Mouse (Mus musculus) intestine, postnatal 0 days (tissue): ENCODE measurements around the gene Hnf1a. TPM values are rescaled to one million over a fixed set of nuclear protein-coding genes. Genes with fewer than 3 reads are reported as not detected.

Experiments used
- ATAC-seq: fragments of 200-750 bp; cut with Nextera tagmentation; 2 replicates; pipeline ENCODE4 v1.8.0; 2017; ENCODE audit warnings: mild to moderate bottlenecking, moderate TSS enrichment, moderate library complexity
- H3K27ac ChIP-seq: fragments of 300-500 bp; sonication (generic); 2 replicates; pipeline ENCODE4 v1.5.1; 2014; ENCODE audit warnings: mild to moderate bottlenecking, low read depth, low read length, moderate library complexity
- H3K27me3 ChIP-seq: fragments of 300-500 bp; sonication (generic); replicated peaks from 2 replicates; pipeline ENCODE4 v1.6.1; 2014; ENCODE audit warnings: low read length, mixed read lengths; ENCODE audit not compliant: control insufficient read depth, insufficient read depth
- H3K36me3 ChIP-seq: fragments of 300-500 bp; sonication (generic); 2 replicates; pipeline ENCODE4 v1.6.1; 2014; ENCODE audit warnings: mild to moderate bottlenecking, moderate library complexity; ENCODE audit not compliant: control insufficient read depth, insufficient read depth
- H3K4me1 ChIP-seq: fragments of 300-500 bp; sonication (generic); replicated peaks from 2 replicates; pipeline ENCODE4 v1.6.1; 2014; ENCODE audit warnings: antibody characterized with exemption, low read length, mixed read lengths; ENCODE audit not compliant: control insufficient read depth, insufficient read depth
- H3K4me2 ChIP-seq: fragments of 300-500 bp; sonication (generic); replicated peaks from 2 replicates; pipeline ENCODE4 v1.6.1; 2014; ENCODE audit warnings: low read depth, mild to moderate bottlenecking, moderate library complexity
- H3K4me3 ChIP-seq: fragments of 300-500 bp; sonication (generic); 2 replicates; pipeline ENCODE4 v1.5.1; 2014; ENCODE audit warnings: low read depth, low read length
- H3K9ac ChIP-seq: fragments of 300-500 bp; sonication (generic); 2 replicates; pipeline ENCODE4 v1.6.1; 2014; ENCODE audit warnings: mild to moderate bottlenecking, low read depth, low read length
- H3K9me3 ChIP-seq: fragments of 300-500 bp; sonication (generic); 2 replicates; pipeline ENCODE4 v1.6.1; 2016; ENCODE audit warnings: mixed run types; ENCODE audit not compliant: control insufficient read depth
- CTCF ChIP-seq: sonication (generic); IDR thresholded peaks from 2 replicates; pipeline ENCODE4 v1.5.1; 2016; ENCODE audit warnings: low read depth, mild to moderate bottlenecking, control low read depth, antibody characterized with exemption, moderate library complexity
- WGBS: fragments of 180-500 bp; shearing (Covaris S2); extraction: QIAGEN DNeasy Blood & Tissue Kit; methylation state at CpG from one replicate; pipeline ENCODE4 v1.1.7; 2014; 5-methylcytosine and 5-hydroxymethylcytosine counted together
- polyA plus RNA-seq: library from polyadenylated mRNA; unstranded; fragments of >200 nt; fragmentation: Nextera tagmentation; extraction: Ambion mirVana; gene quantifications from 2 replicates; pipeline ENCODE4 v1.2.1, GENCODE M21; 2015

The Hnf1a gene
- 15.9 and 16.1 TPM in 2 replicates for polyA plus RNA-seq

DNA sequence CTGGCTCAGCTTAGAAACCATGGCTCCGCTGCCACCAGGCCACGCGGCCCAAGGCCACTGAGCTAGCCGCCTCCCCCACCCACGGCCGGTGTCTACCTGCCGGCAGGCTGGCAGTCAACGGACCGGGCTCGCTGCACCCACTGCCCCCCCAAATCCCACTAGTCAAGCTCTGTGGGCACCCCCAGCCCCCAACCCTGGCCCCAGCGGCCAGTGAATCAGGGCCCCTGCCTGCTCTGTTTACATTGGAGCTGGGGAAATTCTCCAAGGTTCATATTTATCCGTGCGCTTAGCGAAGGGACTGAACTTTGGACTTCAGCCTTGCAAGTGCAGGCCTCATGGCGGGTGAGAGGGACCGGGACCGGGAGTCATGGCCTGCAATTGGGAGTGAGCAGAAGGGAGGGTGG, at the start of gene Hnf1a:
Gene Hnf1a (minus strand): TSS at position 271 of the 404 bp plus-strand sequence.
- no peaks in the 10 kb centered on the region for H3K9me3 ChIP-seq
- no peak for TF ChIP-seq CTCF
- WGBS: 28% methylated on average over 17 of the region's 17 CpGs
- peak within 1 kb of the TSS; percentile 69 for H3K4me2 ChIP-seq
- no peaks in the 10 kb centered on the region for H3K27me3 ChIP-seq
- no peaks in the 10 kb centered on the region for H3K4me1 ChIP-seq
- peak within 1 kb of the TSS; percentile 95 for H3K27ac ChIP-seq
- H3K9ac ChIP-seq: peak within 1 kb of the TSS; percentile 45
- peak; percentile 84 for ATAC-seq
- no peaks in the 10 kb centered on the region; the same call in 1 of the 2 replicates for H3K36me3 ChIP-seq
- H3K4me3 ChIP-seq: peak within 1 kb of the TSS; percentile 49

DNA sequence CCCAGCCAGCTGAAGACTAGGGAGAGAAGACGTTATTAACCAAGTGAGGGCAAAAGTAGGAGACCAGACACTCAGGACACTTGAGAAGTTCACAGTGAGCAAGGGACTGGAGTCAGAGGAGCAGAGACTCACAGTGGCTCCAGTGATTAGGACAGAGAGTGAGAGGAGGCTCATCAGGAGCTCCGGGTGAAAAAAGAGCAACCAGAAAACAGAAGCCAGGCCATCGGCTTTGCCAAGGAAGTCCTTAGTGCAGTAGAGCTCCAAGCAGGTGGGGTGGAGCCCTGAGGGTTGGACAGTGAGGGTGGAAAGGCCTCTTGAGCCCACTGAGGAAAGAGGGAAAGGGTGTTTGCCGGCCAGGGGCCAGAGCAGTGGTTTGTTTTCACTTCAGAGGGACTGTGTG, 47.9 kb upstream of the Hnf1a start:
- no peaks in the 10 kb centered on the region for H3K27me3 ChIP-seq
- no peak overlapping the region for H3K4me3 ChIP-seq
- H3K9me3 ChIP-seq: no peaks in the 10 kb centered on the region
- no peaks in the 10 kb centered on the region for H3K36me3 ChIP-seq
- ATAC-seq: no peak
- peaks cover 8% of the 10 kb centered on the region for H3K4me1 ChIP-seq
- TF ChIP-seq CTCF: no peak
- 28% methylated on average over 4 of the region's 4 CpGs for whole genome bisulfite sequencing
- H3K27ac ChIP-seq: peak overlapping the region; percentile 71
- peak overlapping the region; percentile 24; the same call in 1 of the 2 replicates for H3K4me2 ChIP-seq
- H3K9ac ChIP-seq: 0 out of 2 replicates have a peak overlapping the region, but pooled peaks have one; percentile 17

DNA sequence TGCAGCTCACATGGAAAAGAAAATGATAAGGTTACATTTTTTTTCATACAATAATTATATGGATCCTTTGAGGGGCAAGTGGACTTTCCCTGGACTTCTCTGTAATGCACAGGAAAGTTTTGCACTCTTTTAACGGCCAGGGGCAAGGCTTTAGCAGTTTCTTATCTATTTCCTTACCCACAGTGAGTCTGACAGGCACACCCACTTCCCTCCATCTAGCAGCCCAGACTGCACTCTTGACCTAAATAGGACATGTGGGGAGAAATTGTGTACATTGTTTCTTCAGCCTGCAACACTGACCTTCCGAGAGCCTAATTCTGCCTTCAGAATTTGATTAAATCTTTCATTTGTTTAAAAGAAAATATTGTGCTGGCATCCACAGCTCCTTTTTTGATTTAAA, 47.4 kb upstream of the Hnf1a start:
- 8% methylated on average over 2 of the region's 2 CpGs for WGBS
- Histone ChIP-seq H3K27ac (no peak overlapping the region), H3K36me3 (no peaks in the 10 kb centered on the region), H3K4me2 (peak overlapping the region; percentile 11), H3K4me1 (peaks cover 12% of the 10 kb centered on the region), H3K4me3 (no peak overlapping the region), H3K27me3 (no peaks in the 10 kb centered on the region), H3K9me3 (no peaks in the 10 kb centered on the region), H3K9ac (no peak overlapping the region)
- TF ChIP-seq CTCF: no peak
- no peak for ATAC-seq

DNA sequence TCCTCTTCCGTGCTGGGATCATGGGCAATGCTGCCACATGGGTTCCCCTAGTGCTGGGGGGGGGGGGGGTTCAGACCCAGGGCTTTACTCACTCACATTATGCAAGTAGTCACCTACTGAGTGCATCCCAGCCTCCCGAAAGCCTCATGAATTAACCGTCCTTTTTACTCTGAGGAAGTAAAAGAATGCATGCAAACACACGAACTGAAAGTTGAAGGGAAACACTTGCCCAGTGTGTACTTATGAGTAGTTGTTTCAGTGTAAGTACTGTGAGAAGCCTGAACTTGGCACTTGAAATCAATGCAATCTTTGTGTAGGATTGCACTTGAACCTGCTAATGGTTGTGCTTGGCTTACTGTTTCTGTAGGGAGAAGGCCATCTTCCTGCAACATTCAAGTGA, 44.2 kb upstream of the Hnf1a start:
- peaks cover 11% of the 10 kb centered on the region for H3K4me1 ChIP-seq
- ATAC-seq: no peak
- no peak overlapping the region for H3K4me2 ChIP-seq
- WGBS: 39% methylated on average over 4 of the region's 4 CpGs
- no peaks in the 10 kb centered on the region for H3K27me3 ChIP-seq
- no peaks in the 10 kb centered on the region for H3K9me3 ChIP-seq
- no peak overlapping the region for H3K9ac ChIP-seq
- no peak for TF ChIP-seq CTCF
- no peak overlapping the region for H3K27ac ChIP-seq
- no peaks in the 10 kb centered on the region for H3K36me3 ChIP-seq
- no peak overlapping the region for H3K4me3 ChIP-seq

GRCm38 (mm10) chr5:115014570-115014969, 43.7 kb upstream of the Hnf1a start:
- Histone ChIP-seq H3K9me3 (no peaks in the 10 kb centered on the region), H3K36me3 (no peaks in the 10 kb centered on the region), H3K4me3 (no peak overlapping the region), H3K27me3 (no peaks in the 10 kb centered on the region), H3K4me1 (peaks cover 11% of the 10 kb centered on the region), H3K9ac (no peak overlapping the region), H3K27ac (no peak overlapping the region), H3K4me2 (no peak overlapping the region)
- no peak for ATAC-seq
- WGBS: 10% methylated on average over 1 of the region's 1 CpGs
- TF ChIP-seq CTCF: no peak

- no peak overlapping the region for H3K27ac ChIP-seq
- H3K4me1 ChIP-seq: peaks cover 5% of the 10 kb centered on the region; the same call in 1 of the 2 replicates
- no peak overlapping the region for H3K9ac ChIP-seq
- no peak for TF ChIP-seq CTCF
- H3K4me2 ChIP-seq: peak overlapping the region; percentile 86; the same call in 1 of the 2 replicates
- no peaks in the 10 kb centered on the region for H3K27me3 ChIP-seq
- ATAC-seq: no peak
- no peaks in the 10 kb centered on the region for H3K36me3 ChIP-seq
- 53% methylated on average over 3 of the region's 3 CpGs for WGBS
- no peaks in the 10 kb centered on the region for H3K9me3 ChIP-seq
- no peak overlapping the region; the same call in 1 of the 2 replicates for H3K4me3 ChIP-seq
Measured at GRCm38 (mm10) chr5:115013436-115013835, 42.5 kb upstream of the Hnf1a start.
